Mouse (Mus musculus): ENCODE results near the gene Gm3336.

GRCm38 (mm10) chr8:70701982-70702841, 16.1 kb upstream of the Gm3336 start:
- TF ChIP-seq EP300 (optimal IDR thresholded peaks at IDR 0.05): no peak
- TF ChIP-seq CTCF (IDR thresholded peaks at IDR 0.05; ENCODE audit: low read depth): no peak
